Mouse (Mus musculus): ENCODE measurements around the gene Urb1.
"Not testable (repeated sequence)": the region's sequence is repeated elsewhere in the genome, so short reads cannot be mapped to it uniquely, and the experiment has no call there.

GRCm38 (mm10) chr16:90823986-90824385, 13.8 kb upstream of the Urb1 start:
- TF ChIP-seq POLR2A (IDR thresholded peaks at IDR 0.05; ENCODE audit: borderline replicate concordance, extremely low read depth, insufficient read depth, insufficient read length, poor library complexity, severe bottlenecking); CTCF (IDR thresholded peaks at IDR 0.05; ENCODE audit: borderline replicate concordance, extremely low read depth, insufficient read depth, insufficient read length): not testable (repeated sequence)
